Mouse (Mus musculus): Measurements from ENCODE around the gene Sik3.
A peak's percentile ranks its signal among the peaks of the same experiment; 100 is the strongest.
"Not testable (repeated sequence)": the region's sequence is repeated elsewhere in the genome, so short reads cannot be mapped to it uniquely, and the experiment has no call there.

Gene Sik3

GRCm38 (mm10) chr9:46152067-46153015 lies 139.7 kb downstream of the Sik3 start:
- no peak for DNase-seq (ENCODE audit: extremely low spot score)

DNA sequence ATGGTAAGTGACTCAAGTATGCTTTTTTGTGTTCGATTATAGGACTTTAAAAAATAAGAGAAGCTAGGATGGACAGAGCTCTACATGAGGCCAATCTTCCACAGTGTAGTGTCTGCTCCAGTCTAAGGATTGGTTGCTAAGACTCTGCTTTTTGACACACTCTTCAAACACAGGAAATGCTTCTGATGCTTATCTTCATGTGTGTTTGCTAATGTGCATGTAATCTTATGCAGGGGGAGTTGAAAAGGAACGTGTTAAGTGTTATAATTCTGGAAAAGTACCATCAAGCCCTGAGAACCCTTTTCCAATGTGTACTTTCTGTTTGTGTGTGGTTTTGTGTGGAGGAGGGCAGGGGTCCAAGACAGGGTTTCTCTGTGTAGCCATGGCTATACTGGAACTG lies 141.8 kb downstream of the Sik3 start:
- no peak for DNase-seq (ENCODE audit: extremely low spot score)

GRCm38 (mm10) chr9:46155026-46155425 lies 142.4 kb downstream of the Sik3 start:
- no peak for DNase-seq (ENCODE audit: extremely low spot score)

DNA sequence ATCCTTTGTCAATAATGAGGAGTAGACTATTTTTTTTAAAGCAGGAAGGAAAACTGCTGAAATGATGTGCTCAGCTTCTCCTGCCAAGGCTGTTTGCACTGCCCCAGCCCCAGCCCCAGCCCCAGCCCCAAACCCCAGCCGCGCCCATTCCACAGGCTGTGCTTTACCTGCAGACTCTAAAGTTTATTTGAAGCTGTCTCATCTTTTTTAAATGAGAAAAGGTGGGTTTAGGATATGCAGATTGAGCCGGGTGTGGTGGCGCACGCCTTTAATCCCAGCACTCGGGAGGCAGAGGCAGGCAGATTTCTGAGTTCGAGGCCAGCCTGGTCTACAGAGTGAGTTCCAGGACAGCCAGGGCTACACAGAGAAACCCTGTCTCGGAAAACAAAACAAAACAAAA lies 143.2 kb downstream of the Sik3 start:
- not testable (repeated sequence) for DNase-seq (ENCODE audit: extremely low spot score)

DNA sequence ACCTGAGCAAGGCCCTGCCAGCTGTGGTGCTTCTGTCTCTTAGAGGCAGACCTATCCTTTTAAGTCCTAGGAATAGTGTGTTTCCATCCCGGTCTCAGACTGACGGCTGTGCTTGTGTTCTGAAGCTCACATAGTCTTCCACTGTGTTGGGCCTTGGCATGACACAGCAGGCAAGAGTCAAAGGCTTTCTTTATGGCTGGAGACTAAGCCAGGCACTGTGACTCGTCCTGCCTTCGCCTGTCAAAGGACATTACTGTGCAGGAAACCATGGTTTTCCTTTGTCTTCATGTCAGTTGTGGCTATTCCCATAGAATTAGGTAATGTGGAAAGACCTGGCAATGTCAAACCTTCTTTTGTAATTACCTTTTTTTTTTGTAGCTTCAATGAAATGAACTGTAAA lies 144.1 kb downstream of the Sik3 start:
- DNase-seq (ENCODE audit: extremely low spot score) = no peak

GRCm38 (mm10) chr9:46158273-46158813 lies 145.7 kb downstream of the Sik3 start:
- DNase-seq (ENCODE audit: extremely low spot score) = no peak

DNA sequence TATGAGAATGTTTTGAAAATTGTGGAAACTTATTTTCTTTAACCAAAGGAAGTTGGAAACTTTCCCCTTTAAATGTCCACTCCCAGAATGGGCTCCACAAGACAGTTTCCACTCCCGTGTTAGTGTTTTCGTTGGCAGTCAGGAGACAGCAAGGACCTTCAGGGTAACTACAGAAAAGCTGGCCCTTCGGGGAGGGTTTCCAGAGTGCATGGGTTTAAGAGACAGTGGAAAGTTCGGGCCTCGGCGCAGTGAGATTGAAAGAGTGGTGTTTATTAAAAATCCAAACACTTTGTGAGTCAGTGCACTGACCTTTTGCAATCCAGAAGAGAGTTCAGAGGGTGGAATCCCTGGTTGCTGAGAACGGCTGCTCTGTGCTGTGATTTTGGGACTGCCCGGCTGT lies 150.8 kb downstream of the Sik3 start:
- DNase-seq (ENCODE audit: extremely low spot score) = no peak

GRCm38 (mm10) chr9:46168802-46169201 lies 156.2 kb downstream of the Sik3 start:
- DNase-seq (ENCODE audit: extremely low spot score) = no peak

DNA sequence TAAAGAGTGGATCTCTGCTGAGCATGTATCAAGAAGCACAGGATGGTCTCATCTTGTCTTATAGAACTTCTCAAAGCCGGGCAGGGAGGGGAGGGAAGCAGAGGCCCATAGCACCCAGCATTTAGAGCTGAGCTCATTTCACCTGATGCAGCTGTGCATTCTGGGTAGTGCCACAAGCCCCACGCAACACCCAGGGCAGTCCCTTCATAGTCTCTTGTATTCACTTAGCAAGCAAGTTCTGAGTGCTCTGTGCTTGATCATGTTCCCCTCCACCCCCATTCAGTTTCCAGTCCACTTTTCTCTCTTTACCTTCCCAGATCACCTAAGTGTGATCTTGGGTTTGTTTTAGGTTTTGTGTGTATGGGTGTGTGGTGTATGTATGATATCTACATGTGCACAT lies 159.6 kb downstream of the Sik3 start:
- no peak for DNase-seq (ENCODE audit: extremely low spot score)

GRCm38 (mm10) chr9:46172953-46173352 lies 160.3 kb downstream of the Sik3 start:
- DNase-seq (ENCODE audit: extremely low spot score) = no peak

DNA sequence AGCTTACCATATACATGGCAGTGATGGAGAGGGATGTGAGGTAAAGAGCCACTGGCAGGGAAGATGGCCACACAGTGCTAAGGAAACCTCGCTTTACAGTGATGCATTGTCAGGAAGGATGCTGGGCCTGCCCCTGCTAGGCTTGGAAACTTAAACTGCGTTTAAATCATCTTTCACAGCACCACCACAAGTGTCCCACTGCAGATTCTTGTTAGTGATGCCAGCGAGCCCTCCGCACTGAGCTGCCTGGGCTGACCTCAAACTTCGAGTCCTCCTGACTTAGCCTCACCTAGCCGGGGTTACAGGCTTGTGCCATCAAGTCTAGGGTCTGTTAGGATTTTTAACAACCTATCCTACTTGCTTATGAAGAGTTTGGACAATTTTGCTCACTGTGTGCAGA lies 161.3 kb downstream of the Sik3 start:
- DNase-seq (ENCODE audit: extremely low spot score) = no peak

GRCm38 (mm10) chr9:46174770-46175294 lies 162.2 kb downstream of the Sik3 start:
- DNase-seq (ENCODE audit: extremely low spot score) = no peak

DNA sequence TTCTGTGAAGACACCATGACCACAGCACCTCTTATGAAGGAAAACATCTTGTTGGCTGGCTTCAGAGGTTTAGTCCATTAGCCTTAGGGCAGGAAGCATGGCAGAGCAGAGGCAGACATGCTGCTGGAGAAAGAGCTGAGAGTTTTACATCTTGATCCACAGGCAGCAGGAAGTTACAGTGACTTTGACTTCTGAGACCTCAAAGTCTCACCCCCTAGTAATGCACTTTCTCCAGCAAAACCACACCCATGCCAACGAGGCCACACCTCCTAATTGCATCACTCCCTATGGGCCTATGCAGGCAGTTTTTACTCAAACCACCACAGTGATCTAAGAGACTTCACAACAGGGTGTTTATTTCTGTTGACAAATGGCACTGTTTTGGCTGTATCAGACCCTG lies 162.7 kb downstream of the Sik3 start:
- DNase-seq (ENCODE audit: extremely low spot score) = no peak

GRCm38 (mm10) chr9:46175938-46176375 lies 163.3 kb downstream of the Sik3 start:
- no peak for DNase-seq (ENCODE audit: extremely low spot score)

GRCm38 (mm10) chr9:46176613-46177012 lies 164.0 kb downstream of the Sik3 start:
- DNase-seq (ENCODE audit: extremely low spot score) = no peak

- no peak for DNase-seq (ENCODE audit: extremely low spot score)
Measured at GRCm38 (mm10) chr9:46178595-46178994, 166.0 kb downstream of the Sik3 start.

- no peak for DNase-seq (ENCODE audit: extremely low spot score)
Measured at GRCm38 (mm10) chr9:46181297-46181696, 168.7 kb downstream of the Sik3 start.

GRCm38 (mm10) chr9:46184542-46184941 lies 171.9 kb downstream of the Sik3 start:
- no peak for DNase-seq (ENCODE audit: extremely low spot score)

DNA sequence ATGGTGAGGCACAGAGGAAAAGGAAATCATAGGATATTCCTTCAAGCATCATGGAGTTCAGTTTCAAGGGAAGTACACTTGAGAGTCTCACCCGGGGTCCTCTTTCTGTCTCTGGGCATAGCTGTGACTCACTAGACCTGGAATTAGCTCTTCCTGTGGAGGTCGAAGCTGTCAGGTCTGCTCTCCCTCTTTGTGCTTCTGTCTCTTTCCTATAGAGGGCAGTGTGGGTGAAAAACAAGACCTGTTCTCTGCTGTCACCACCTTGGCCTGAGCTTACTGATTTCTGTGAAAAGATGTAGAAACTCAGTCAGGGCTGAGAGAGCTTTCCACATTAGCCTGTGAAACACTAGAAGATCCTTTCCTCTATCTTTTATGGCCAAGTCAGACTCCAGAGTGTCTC lies 172.6 kb downstream of the Sik3 start:
- peak; percentile 43 for DNase-seq (ENCODE audit: extremely low spot score)

DNA sequence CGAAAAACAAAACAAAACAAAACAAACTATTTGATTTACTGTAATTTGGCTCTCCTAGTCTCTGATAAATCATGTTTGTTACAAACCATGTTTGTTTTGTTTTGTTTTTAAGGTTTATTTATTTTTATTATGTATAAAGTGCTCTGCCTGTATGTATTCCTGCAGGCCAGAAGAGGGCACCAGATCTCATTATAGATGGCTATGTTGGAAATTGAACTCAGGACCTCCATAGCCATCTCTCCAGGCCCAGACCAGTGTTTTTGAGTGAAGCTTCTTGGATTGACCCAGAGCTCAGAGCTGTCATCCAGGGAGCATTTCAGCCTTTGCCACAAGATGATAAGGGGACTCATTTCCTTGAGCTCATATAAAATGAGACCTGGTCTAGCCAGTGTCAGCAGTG lies 173.8 kb downstream of the Sik3 start:
- DNase-seq (ENCODE audit: extremely low spot score) = no peak

DNA sequence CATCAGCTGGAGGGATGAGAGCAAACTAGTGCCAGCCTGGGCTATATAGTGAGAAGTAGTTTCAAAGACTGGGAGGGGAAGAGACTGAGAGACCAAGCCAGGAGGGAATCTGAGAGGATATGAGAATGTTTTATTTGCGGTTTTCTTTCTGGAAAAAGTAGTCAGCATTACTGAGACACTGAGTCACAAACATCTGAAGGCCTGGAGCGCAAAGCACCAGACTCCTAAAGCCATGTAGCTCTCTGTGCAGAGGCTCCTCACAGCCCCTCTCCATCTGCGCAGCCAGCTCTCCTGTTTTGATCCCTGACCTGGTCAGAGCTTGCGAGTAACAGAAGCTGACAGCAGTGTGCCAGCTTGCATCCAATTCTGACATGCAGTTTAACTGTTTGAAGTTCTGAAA lies 175.8 kb downstream of the Sik3 start:
- DNase-seq (ENCODE audit: extremely low spot score) = no peak

GRCm38 (mm10) chr9:46188956-46189355 lies 176.3 kb downstream of the Sik3 start:
- no peak for DNase-seq (ENCODE audit: extremely low spot score)

- no peak for DNase-seq (ENCODE audit: extremely low spot score)
Measured at GRCm38 (mm10) chr9:46189381-46189780, 176.8 kb downstream of the Sik3 start.
